Mouse (Mus musculus): Measurements from ENCODE around the gene Vwc2. TPM values are rescaled to one million over a fixed set of nuclear protein-coding genes. Genes with fewer than 3 reads are reported as not detected.
A peak's percentile ranks its signal among the peaks of the same experiment; 100 is the strongest.

Vwc2 gene
- total RNA-seq (2021): 10 to 100 TPM; 10.2 to 11.0 TPM
- long read RNA-seq, experiment 1, partial matches to known transcripts: 5 of 11 reads
- long read RNA-seq, experiment 1, other reads (novel, unspliced or antisense): 2 of 11 reads
- long read RNA-seq, experiment 2, partial matches to known transcripts: 4 of 7 reads
- long read RNA-seq, experiment 2, other reads (novel, unspliced or antisense): 3 of 7 reads

- intact Hi-C loops (cut with DNase I): no loop called here
- DNase-seq (ENCODE audit: low spot score in 2 of 2): peak; percentile 17 to 41
These were observed at the start of gene Vwc2 for GRCm38 (mm10) chr11:11113576-11114233. Vwc2 (plus strand) TSS chr11:11114223.

- intact Hi-C loops (cut with DNase I): no loop called here
- no peak for DNase-seq (ENCODE audit: low spot score in 2 of 2)
These were observed 25.8 kb upstream of the Vwc2 start for GRCm38 (mm10) chr11:11088162-11088756.

GRCm38 (mm10) chr11:11097606-11098005, 16.4 kb upstream of the Vwc2 start:
- intact Hi-C loops (cut with DNase I): no loop called here
- no peak for DNase-seq (ENCODE audit: low spot score in 2 of 2)

- no peak for DNase-seq (ENCODE audit: low spot score in 2 of 2)
- intact Hi-C loops (cut with DNase I): no loop called here
These were observed 15.7 kb upstream of the Vwc2 start for GRCm38 (mm10) chr11:11098282-11098681.

GRCm38 (mm10) chr11:11099011-11099410, 15.0 kb upstream of the Vwc2 start:
- DNase-seq (ENCODE audit: low spot score in 2 of 2): no peak
- intact Hi-C loops (cut with DNase I): no loop called here

GRCm38 (mm10) chr11:11102182-11102581, 11.8 kb upstream of the Vwc2 start:
- intact Hi-C loops (cut with DNase I): no loop called here
- DNase-seq (ENCODE audit: low spot score in 2 of 2): no peak

GRCm38 (mm10) chr11:11102620-11103019, 11.4 kb upstream of the Vwc2 start:
- DNase-seq (ENCODE audit: low spot score in 2 of 2): no peak
- intact Hi-C loops (cut with DNase I): no loop called here

GRCm38 (mm10) chr11:11108922-11109321, 5.1 kb upstream of the Vwc2 start:
- intact Hi-C loops (cut with DNase I): no loop called here
- DNase-seq (ENCODE audit: low spot score in 2 of 2): no peak

- peak in 1 of 2 experiments; percentile 9 for DNase-seq (ENCODE audit: low spot score in 2 of 2)
- intact Hi-C loops (cut with DNase I): no loop called here
These were observed 409 bp downstream of the Vwc2 start for GRCm38 (mm10) chr11:11114234-11115030.

GRCm38 (mm10) chr11:11115031-11115647, 1.1 kb downstream of the Vwc2 start:
- no peak for DNase-seq (ENCODE audit: low spot score in 2 of 2)
- intact Hi-C loops (cut with DNase I): no loop called here

- intact Hi-C loops (cut with DNase I): no loop called here
- DNase-seq (ENCODE audit: low spot score in 2 of 2): peak; percentile 14 to 40
These were observed 1.9 kb downstream of the Vwc2 start for GRCm38 (mm10) chr11:11115648-11116590.

GRCm38 (mm10) chr11:11116736-11117135, 2.7 kb downstream of the Vwc2 start:
- intact Hi-C loops (cut with DNase I): no loop called here

GRCm38 (mm10) chr11:11122866-11123265, 8.8 kb downstream of the Vwc2 start:
- DNase-seq (ENCODE audit: low spot score in 2 of 2): no peak
- intact Hi-C loops (cut with DNase I): no loop called here

More at GRCm38 (mm10) chr11:11116736-11117135, 2.7 kb downstream of the Vwc2 start:
- DNase-seq (ENCODE audit: low spot score in 2 of 2): no peak

GRCm38 (mm10) chr11:11131414-11132077, 17.5 kb downstream of the Vwc2 start:
- peak; percentile 55 to 74 for DNase-seq (ENCODE audit: low spot score in 2 of 2)
- intact Hi-C loops (cut with DNase I): loop anchor here (2.0 kb wide), 2 partner anchors 1651 to 1815 kb away; no protein-coding TSS in a partner anchor

GRCm38 (mm10) chr11:11140622-11141021, 26.6 kb downstream of the Vwc2 start:
- intact Hi-C loops (cut with DNase I): no loop called here
- DNase-seq (ENCODE audit: low spot score in 2 of 2): no peak

- intact Hi-C loops (cut with DNase I): no loop called here
- no peak for DNase-seq (ENCODE audit: low spot score in 2 of 2)
These were observed 38.7 kb downstream of the Vwc2 start for GRCm38 (mm10) chr11:11152681-11153080.

GRCm38 (mm10) chr11:11171396-11171795, 57.4 kb downstream of the Vwc2 start:
- intact Hi-C loops (cut with DNase I): no loop called here
- no peak for DNase-seq (ENCODE audit: low spot score in 2 of 2)

GRCm38 (mm10) chr11:11175259-11175658, 61.2 kb downstream of the Vwc2 start:
- intact Hi-C loops (cut with DNase I): no loop called here
- peak in 1 of 2 experiments; percentile 17 for DNase-seq (ENCODE audit: low spot score in 2 of 2)
